Mouse (Mus musculus): ENCODE results near the gene Enpep. TPM values are rescaled to one million over a fixed set of nuclear protein-coding genes. Genes with fewer than 3 reads are reported as not detected.

Gene Enpep
- polyA plus RNA-seq, 1 experiment from 2014 or later: 3.0 TPM

GRCm38 (mm10) chr3:129351320-129351877 lies 18.9 kb upstream of the Enpep start:
- WGBS: 81% methylated on average over 11 of the region's 11 CpGs
- DNase-seq (ENCODE audit: low spot score): no peak
- no peak for ATAC-seq (ENCODE audit: low FRiP score)
- H3K27me3 ChIP-seq (ENCODE audit: control insufficient read depth, insufficient read depth, low read length): no peaks in the 10 kb centered on the region
- H3K36me3 ChIP-seq (replicated peaks; ENCODE audit: control insufficient read depth, insufficient read depth): no peaks in the 10 kb centered on the region
- no peaks in the 10 kb centered on the region for H3K4me1 ChIP-seq (replicated peaks; ENCODE audit: control insufficient read depth, insufficient read depth, low read length)
- no peak overlapping the region for H3K9ac ChIP-seq
- no peak overlapping the region for H3K4me3 ChIP-seq (replicated peaks; ENCODE audit: low read length)
- no peak overlapping the region for H3K4me2 ChIP-seq (replicated peaks)
- H3K9me3 ChIP-seq (ENCODE audit: control insufficient read depth, low read length): no peaks in the 10 kb centered on the region
- no peak overlapping the region for H3K27ac ChIP-seq

GRCm38 (mm10) chr3:129347277-129347676 lies 14.8 kb upstream of the Enpep start:
- WGBS: 83% methylated on average over 10 of the region's 10 CpGs

GRCm38 (mm10) chr3:129342767-129343166 lies 10.2 kb upstream of the Enpep start:
- ATAC-seq (ENCODE audit: low FRiP score): no peak
- DNase-seq (ENCODE audit: low spot score): no peak
- Histone ChIP-seq H3K9ac (no peak overlapping the region), H3K4me3 (replicated peaks; ENCODE audit: low read length) (no peak overlapping the region), H3K36me3 (replicated peaks; ENCODE audit: control insufficient read depth, insufficient read depth) (no peaks in the 10 kb centered on the region), H3K9me3 (ENCODE audit: control insufficient read depth, low read length) (no peaks in the 10 kb centered on the region), H3K4me2 (replicated peaks) (no peak overlapping the region), H3K27ac (no peak overlapping the region), H3K27me3 (ENCODE audit: control insufficient read depth, insufficient read depth, low read length) (no peaks in the 10 kb centered on the region), H3K4me1 (replicated peaks; ENCODE audit: control insufficient read depth, insufficient read depth, low read length) (no peaks in the 10 kb centered on the region)
- 96% methylated on average over 1 of the region's 1 CpGs for WGBS

More at GRCm38 (mm10) chr3:129347277-129347676, 14.8 kb upstream of the Enpep start:
- Histone ChIP-seq H3K9me3 (ENCODE audit: control insufficient read depth, low read length) (no peaks in the 10 kb centered on the region), H3K4me1 (replicated peaks; ENCODE audit: control insufficient read depth, insufficient read depth, low read length) (no peaks in the 10 kb centered on the region), H3K9ac (no peak overlapping the region), H3K4me3 (replicated peaks; ENCODE audit: low read length) (no peak overlapping the region), H3K4me2 (replicated peaks) (no peak overlapping the region), H3K27ac (no peak overlapping the region), H3K36me3 (replicated peaks; ENCODE audit: control insufficient read depth, insufficient read depth) (no peaks in the 10 kb centered on the region), H3K27me3 (ENCODE audit: control insufficient read depth, insufficient read depth, low read length) (no peaks in the 10 kb centered on the region)
- DNase-seq (ENCODE audit: low spot score) (no peak), ATAC-seq (ENCODE audit: low FRiP score) (no peak)

- no peaks in the 10 kb centered on the region for H3K9me3 ChIP-seq (ENCODE audit: control insufficient read depth, low read length)
- H3K27me3 ChIP-seq (ENCODE audit: control insufficient read depth, insufficient read depth, low read length): no peaks in the 10 kb centered on the region
- H3K36me3 ChIP-seq (replicated peaks; ENCODE audit: control insufficient read depth, insufficient read depth): no peaks in the 10 kb centered on the region
- DNase-seq (ENCODE audit: low spot score) (no peak), ATAC-seq (ENCODE audit: low FRiP score) (no peak)
- no peak overlapping the region for H3K27ac ChIP-seq
- no peak overlapping the region for H3K4me2 ChIP-seq (replicated peaks)
- H3K4me3 ChIP-seq (replicated peaks; ENCODE audit: low read length): no peak overlapping the region
- H3K9ac ChIP-seq: no peak overlapping the region
- no peaks in the 10 kb centered on the region for H3K4me1 ChIP-seq (replicated peaks; ENCODE audit: control insufficient read depth, insufficient read depth, low read length)
Measured at GRCm38 (mm10) chr3:129341066-129341465, 8.5 kb upstream of the Enpep start.

- DNase-seq (ENCODE audit: low spot score): no peak
- Histone ChIP-seq H3K27me3 (ENCODE audit: control insufficient read depth, insufficient read depth, low read length) (no peaks in the 10 kb centered on the region), H3K4me1 (replicated peaks; ENCODE audit: control insufficient read depth, insufficient read depth, low read length) (no peaks in the 10 kb centered on the region), H3K36me3 (replicated peaks; ENCODE audit: control insufficient read depth, insufficient read depth) (no peaks in the 10 kb centered on the region), H3K9me3 (ENCODE audit: control insufficient read depth, low read length) (no peaks in the 10 kb centered on the region), H3K4me2 (replicated peaks) (no peak overlapping the region), H3K27ac (no peak overlapping the region), H3K9ac (no peak overlapping the region), H3K4me3 (replicated peaks; ENCODE audit: low read length) (no peak overlapping the region)
- 55% methylated on average over 14 of the region's 14 CpGs for WGBS
- ATAC-seq (ENCODE audit: low FRiP score): no peak
Measured at GRCm38 (mm10) chr3:129338296-129339091, 6.0 kb upstream of the Enpep start.

- H3K27me3 ChIP-seq (ENCODE audit: control insufficient read depth, insufficient read depth, low read length): no peaks in the 10 kb centered on the region
- DNase-seq (ENCODE audit: low spot score): no peak
- H3K4me1 ChIP-seq (replicated peaks; ENCODE audit: control insufficient read depth, insufficient read depth, low read length): no peaks in the 10 kb centered on the region
- no peaks in the 10 kb centered on the region for H3K36me3 ChIP-seq (replicated peaks; ENCODE audit: control insufficient read depth, insufficient read depth)
- no peak overlapping the region for H3K27ac ChIP-seq
- peak overlapping the region; percentile 17; the same call in 1 of the 2 replicates for H3K4me2 ChIP-seq (replicated peaks)
- ATAC-seq (ENCODE audit: low FRiP score): no peak
- no peak overlapping the region for H3K9ac ChIP-seq
- 77% methylated on average over 7 of the region's 7 CpGs for WGBS
- H3K9me3 ChIP-seq (ENCODE audit: control insufficient read depth, low read length): no peaks in the 10 kb centered on the region
- 0 out of 2 replicates have a peak overlapping the region, but pooled peaks have one; percentile 4 for H3K4me3 ChIP-seq (replicated peaks; ENCODE audit: low read length)
Measured at GRCm38 (mm10) chr3:129332142-129332541, 378 bp downstream of the Enpep start.

GRCm38 (mm10) chr3:129331427-129331826 lies 1.1 kb downstream of the Enpep start:
- Histone ChIP-seq H3K4me1 (replicated peaks; ENCODE audit: control insufficient read depth, insufficient read depth, low read length) (no peaks in the 10 kb centered on the region), H3K9me3 (ENCODE audit: control insufficient read depth, low read length) (no peaks in the 10 kb centered on the region), H3K27me3 (ENCODE audit: control insufficient read depth, insufficient read depth, low read length) (no peaks in the 10 kb centered on the region), H3K4me2 (replicated peaks) (no peak overlapping the region), H3K4me3 (replicated peaks; ENCODE audit: low read length) (no peak overlapping the region), H3K9ac (no peak overlapping the region), H3K36me3 (replicated peaks; ENCODE audit: control insufficient read depth, insufficient read depth) (no peaks in the 10 kb centered on the region), H3K27ac (no peak overlapping the region)
- 92% methylated on average over 6 of the region's 6 CpGs for WGBS
- DNase-seq (ENCODE audit: low spot score): no peak
- no peak for ATAC-seq (ENCODE audit: low FRiP score)

GRCm38 (mm10) chr3:129328056-129328455 lies 4.5 kb downstream of the Enpep start:
- WGBS: 84% methylated on average over 4 of the region's 4 CpGs
- H3K36me3 ChIP-seq (replicated peaks; ENCODE audit: control insufficient read depth, insufficient read depth): no peaks in the 10 kb centered on the region
- H3K9ac ChIP-seq: no peak overlapping the region

GRCm38 (mm10) chr3:129321585-129321984 lies 10.9 kb downstream of the Enpep start:
- Histone ChIP-seq H3K4me1 (replicated peaks; ENCODE audit: control insufficient read depth, insufficient read depth, low read length) (no peaks in the 10 kb centered on the region), H3K4me2 (replicated peaks) (no peak overlapping the region), H3K9me3 (ENCODE audit: control insufficient read depth, low read length) (no peaks in the 10 kb centered on the region), H3K4me3 (replicated peaks; ENCODE audit: low read length) (no peak overlapping the region), H3K9ac (no peak overlapping the region), H3K36me3 (replicated peaks; ENCODE audit: control insufficient read depth, insufficient read depth) (no peaks in the 10 kb centered on the region), H3K27ac (no peak overlapping the region), H3K27me3 (ENCODE audit: control insufficient read depth, insufficient read depth, low read length) (no peaks in the 10 kb centered on the region)
- no peak for ATAC-seq (ENCODE audit: low FRiP score)
- no peak for DNase-seq (ENCODE audit: low spot score)
- WGBS: 84% methylated on average over 6 of the region's 6 CpGs

More at GRCm38 (mm10) chr3:129328056-129328455, 4.5 kb downstream of the Enpep start:
- no peak for DNase-seq (ENCODE audit: low spot score)
- no peak overlapping the region for H3K4me3 ChIP-seq (replicated peaks; ENCODE audit: low read length)
- no peaks in the 10 kb centered on the region for H3K9me3 ChIP-seq (ENCODE audit: control insufficient read depth, low read length)
- H3K4me1 ChIP-seq (replicated peaks; ENCODE audit: control insufficient read depth, insufficient read depth, low read length): no peaks in the 10 kb centered on the region
- H3K27me3 ChIP-seq (ENCODE audit: control insufficient read depth, insufficient read depth, low read length): no peaks in the 10 kb centered on the region
- no peak overlapping the region for H3K4me2 ChIP-seq (replicated peaks)
- ATAC-seq (ENCODE audit: low FRiP score): no peak
- H3K27ac ChIP-seq: no peak overlapping the region
